Mouse (Mus musculus): ENCODE data around the gene Arhgap15. TPM values are rescaled to one million over a fixed set of nuclear protein-coding genes. Genes with fewer than 3 reads are reported as not detected.

Arhgap15 gene
- polyA plus RNA-seq, 1 experiment = 0.20 TPM

DNA sequence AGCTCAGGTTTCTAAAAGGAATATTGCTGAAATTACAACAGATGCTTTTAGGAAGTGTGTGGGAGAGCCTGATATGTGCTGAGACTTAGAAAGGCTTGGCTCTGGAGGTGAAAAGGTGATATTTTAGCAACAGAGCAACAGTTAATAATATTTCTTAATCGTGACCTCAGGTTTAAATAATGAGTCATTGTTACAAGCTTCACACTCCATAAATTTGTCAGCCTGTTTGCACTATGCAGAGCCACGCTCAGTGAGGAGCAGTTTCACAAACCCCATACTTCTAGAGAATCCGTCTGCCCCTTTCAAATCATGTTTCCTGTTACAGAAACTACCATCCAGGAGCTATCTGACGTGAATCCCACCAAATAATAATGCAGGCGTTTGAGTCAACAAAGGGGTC, 213.8 kb downstream of the Arhgap15 start:
- no peaks in the 10 kb centered on the region for H3K36me3 ChIP-seq (ENCODE audit: control insufficient read depth, insufficient read depth, low read length)
- 60% methylated on average over 5 of the region's 5 CpGs for WGBS
- no peaks in the 10 kb centered on the region for H3K4me1 ChIP-seq (ENCODE audit: control insufficient read depth, insufficient read depth, insufficient read length, low read length)
- H3K27ac ChIP-seq (ENCODE audit: insufficient read depth, low read depth, low read length) = no peak overlapping the region
- H3K4me3 ChIP-seq (ENCODE audit: low read depth, low read length) = no peak overlapping the region
- H3K27me3 ChIP-seq (ENCODE audit: control insufficient read depth, insufficient read depth, low read length) = no peaks in the 10 kb centered on the region
- TF ChIP-seq CTCF (IDR thresholded peaks at IDR 0.05; ENCODE audit: extremely low read depth, insufficient read length, insufficient replicate concordance, low read depth, low read length) (no peak), POLR2A (IDR thresholded peaks at IDR 0.05; ENCODE audit: low read depth, low read length) (no peak)

DNA sequence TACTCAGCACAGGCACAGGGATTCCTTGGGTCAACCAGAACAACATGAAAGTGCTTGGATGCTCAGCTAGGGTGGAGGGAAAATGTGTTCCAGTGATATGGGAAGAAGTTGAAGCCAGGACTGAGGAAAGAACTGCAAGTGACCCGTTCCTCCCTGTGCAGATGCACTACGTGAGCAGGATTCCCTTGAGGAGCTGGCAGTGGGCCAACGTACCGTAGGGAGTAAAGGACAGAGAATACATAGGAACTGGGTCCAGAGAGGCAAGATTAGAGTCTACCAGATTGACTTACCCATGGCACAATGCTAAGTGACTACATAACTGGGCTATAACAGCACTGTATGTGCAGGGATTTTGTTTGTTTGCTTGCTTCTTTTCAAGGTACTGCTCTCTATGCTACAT, 220.0 kb downstream of the Arhgap15 start:
- no peak overlapping the region for H3K27ac ChIP-seq (ENCODE audit: insufficient read depth, low read depth, low read length)
- 51% methylated on average over 4 of the region's 4 CpGs for WGBS
- no peaks in the 10 kb centered on the region for H3K36me3 ChIP-seq (ENCODE audit: control insufficient read depth, insufficient read depth, low read length)
- no peak for TF ChIP-seq CTCF (IDR thresholded peaks at IDR 0.05; ENCODE audit: extremely low read depth, insufficient read length, insufficient replicate concordance, low read depth, low read length)
- H3K4me3 ChIP-seq (ENCODE audit: low read depth, low read length) = no peak overlapping the region
- no peaks in the 10 kb centered on the region for H3K27me3 ChIP-seq (ENCODE audit: control insufficient read depth, insufficient read depth, low read length)
- H3K4me1 ChIP-seq (ENCODE audit: control insufficient read depth, insufficient read depth, insufficient read length, low read length) = no peaks in the 10 kb centered on the region

DNA sequence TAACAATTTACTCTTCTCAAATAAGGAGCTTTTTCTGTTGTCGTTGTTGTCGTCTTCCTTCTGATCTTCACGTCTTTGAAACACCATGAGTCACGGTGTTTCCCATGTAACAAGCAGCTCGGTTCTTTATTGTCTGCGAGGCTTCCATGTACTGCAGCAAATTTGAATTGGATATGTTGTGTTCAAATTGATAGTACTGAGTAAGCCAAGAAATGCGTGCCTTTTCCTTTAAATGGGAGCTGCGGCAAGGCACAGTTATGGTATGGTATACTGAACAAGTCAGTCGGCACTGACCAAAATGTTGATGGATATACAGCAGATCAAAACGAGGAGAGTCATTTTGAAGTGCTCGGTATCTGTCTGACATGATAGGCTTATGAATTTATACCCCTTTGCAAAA, 229.1 kb downstream of the Arhgap15 start:
- no peaks in the 10 kb centered on the region for H3K4me1 ChIP-seq (ENCODE audit: control insufficient read depth, insufficient read depth, insufficient read length, low read length)
- no peaks in the 10 kb centered on the region for H3K36me3 ChIP-seq (ENCODE audit: control insufficient read depth, insufficient read depth, low read length)
- TF ChIP-seq POLR2A (IDR thresholded peaks at IDR 0.05; ENCODE audit: low read depth, low read length) = no peak
- no peak for TF ChIP-seq CTCF (IDR thresholded peaks at IDR 0.05; ENCODE audit: extremely low read depth, insufficient read length, insufficient replicate concordance, low read depth, low read length)
- H3K4me3 ChIP-seq (ENCODE audit: low read depth, low read length) = no peak overlapping the region
- H3K27me3 ChIP-seq (ENCODE audit: control insufficient read depth, insufficient read depth, low read length) = no peaks in the 10 kb centered on the region
- 91% methylated on average over 11 of the region's 11 CpGs for WGBS
- H3K27ac ChIP-seq (ENCODE audit: insufficient read depth, low read depth, low read length) = no peak overlapping the region

DNA sequence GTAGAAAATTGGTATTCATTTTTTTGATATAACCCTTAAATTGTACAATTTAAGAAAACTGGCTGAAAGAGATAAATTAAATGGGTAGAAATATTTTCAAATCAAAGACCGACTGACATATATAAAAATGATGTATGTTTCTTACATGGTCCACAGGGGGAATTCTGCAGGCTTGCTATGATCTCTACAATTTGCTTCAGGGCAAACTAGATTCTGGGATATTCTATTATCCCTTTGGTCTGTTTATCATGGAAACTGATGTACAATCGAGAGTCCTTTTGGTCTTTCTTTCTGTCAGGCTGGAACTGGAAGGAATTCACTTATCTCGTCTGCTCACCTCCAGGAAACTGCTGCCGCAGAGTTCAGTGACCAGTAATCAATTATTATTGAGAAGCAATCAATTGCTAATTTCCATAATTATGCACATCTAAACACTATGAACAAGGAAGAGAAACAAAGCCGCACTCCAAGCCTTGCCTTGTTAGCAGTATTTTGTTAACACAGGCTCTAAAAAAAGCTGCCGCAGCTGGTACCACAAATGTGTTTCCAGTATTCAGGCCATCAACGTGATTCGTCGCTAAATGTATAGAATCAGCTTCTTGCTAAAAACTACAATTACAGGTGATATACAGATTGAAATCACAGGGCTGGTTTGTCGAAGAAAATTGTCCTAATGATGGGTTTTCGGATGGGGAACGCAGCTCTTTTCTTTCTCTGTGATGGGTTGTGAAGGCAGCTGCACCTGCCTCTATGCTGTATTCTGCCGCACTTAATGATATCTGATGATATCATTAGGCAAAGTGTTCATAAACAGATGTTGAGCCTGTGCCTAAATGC, 229.8 kb downstream of the Arhgap15 start:
- WGBS = 81% methylated on average over 13 of the region's 13 CpGs
- H3K36me3 ChIP-seq (ENCODE audit: control insufficient read depth, insufficient read depth, low read length) = no peaks in the 10 kb centered on the region
- TF ChIP-seq CTCF (IDR thresholded peaks at IDR 0.05; ENCODE audit: extremely low read depth, insufficient read length, insufficient replicate concordance, low read depth, low read length) (no peak), POLR2A (IDR thresholded peaks at IDR 0.05; ENCODE audit: low read depth, low read length) (no peak)

DNA sequence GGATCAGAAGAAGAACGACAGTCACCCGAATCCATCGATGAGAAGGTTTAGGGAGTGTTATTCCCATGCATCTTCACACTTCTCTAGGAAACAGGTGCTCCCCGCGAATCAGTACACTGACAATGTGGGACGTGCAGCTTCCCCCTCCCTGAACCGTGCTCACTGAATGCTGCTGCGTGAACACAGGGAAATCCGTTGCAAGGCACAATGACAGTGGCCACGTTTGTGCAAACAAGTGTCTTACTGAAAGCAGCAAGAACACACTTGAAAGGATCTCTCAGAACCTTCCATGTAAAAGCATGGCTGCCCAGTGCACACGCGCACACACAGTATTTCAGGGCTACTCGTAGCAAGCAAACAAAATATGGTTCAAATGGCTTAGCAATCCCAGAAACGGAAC, 237.4 kb downstream of the Arhgap15 start:
- Histone ChIP-seq H3K4me1 (ENCODE audit: control insufficient read depth, insufficient read depth, insufficient read length, low read length) (no peaks in the 10 kb centered on the region), H3K4me3 (ENCODE audit: low read depth, low read length) (no peak overlapping the region), H3K27me3 (ENCODE audit: control insufficient read depth, insufficient read depth, low read length) (no peaks in the 10 kb centered on the region), H3K36me3 (ENCODE audit: control insufficient read depth, insufficient read depth, low read length) (no peaks in the 10 kb centered on the region), H3K27ac (ENCODE audit: insufficient read depth, low read depth, low read length) (no peak overlapping the region)
- WGBS = 83% methylated on average over 14 of the region's 14 CpGs
- TF ChIP-seq CTCF (IDR thresholded peaks at IDR 0.05; ENCODE audit: extremely low read depth, insufficient read length, insufficient replicate concordance, low read depth, low read length) = no peak
- no peak for TF ChIP-seq POLR2A (IDR thresholded peaks at IDR 0.05; ENCODE audit: low read depth, low read length)

More for the DNA sequence above, 229.8 kb downstream of the Arhgap15 start:
- no peak overlapping the region for H3K27ac ChIP-seq (ENCODE audit: insufficient read depth, low read depth, low read length)
- H3K4me1 ChIP-seq (ENCODE audit: control insufficient read depth, insufficient read depth, insufficient read length, low read length) = no peaks in the 10 kb centered on the region
- H3K4me3 ChIP-seq (ENCODE audit: low read depth, low read length) = no peak overlapping the region
- no peaks in the 10 kb centered on the region for H3K27me3 ChIP-seq (ENCODE audit: control insufficient read depth, insufficient read depth, low read length)

DNA sequence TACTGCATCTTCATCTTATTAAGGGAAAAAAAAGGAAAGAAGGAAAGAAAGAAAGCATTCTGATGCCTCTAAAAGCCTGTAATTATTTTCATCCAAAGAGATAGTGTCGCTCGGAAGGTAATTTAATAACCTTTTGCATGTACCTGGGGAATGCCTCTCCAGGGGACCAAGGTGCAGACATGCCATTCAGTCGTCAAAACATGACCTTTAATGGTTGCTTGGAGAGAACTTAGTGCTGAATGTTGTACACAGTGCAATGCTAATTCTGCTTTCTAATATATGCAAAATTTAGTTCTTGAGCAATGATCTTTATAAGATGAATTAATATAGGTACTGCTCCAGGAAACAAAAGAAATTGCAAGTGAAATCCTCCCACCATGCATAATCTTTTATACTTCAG, 239.3 kb downstream of the Arhgap15 start:
- H3K4me1 ChIP-seq (ENCODE audit: control insufficient read depth, insufficient read depth, insufficient read length, low read length) = no peaks in the 10 kb centered on the region
- 82% methylated on average over 3 of the region's 3 CpGs for WGBS
- no peaks in the 10 kb centered on the region for H3K27me3 ChIP-seq (ENCODE audit: control insufficient read depth, insufficient read depth, low read length)
- no peaks in the 10 kb centered on the region for H3K36me3 ChIP-seq (ENCODE audit: control insufficient read depth, insufficient read depth, low read length)
- no peak overlapping the region for H3K4me3 ChIP-seq (ENCODE audit: low read depth, low read length)
- TF ChIP-seq CTCF (IDR thresholded peaks at IDR 0.05; ENCODE audit: extremely low read depth, insufficient read length, insufficient replicate concordance, low read depth, low read length) (no peak), POLR2A (IDR thresholded peaks at IDR 0.05; ENCODE audit: low read depth, low read length) (no peak)
- H3K27ac ChIP-seq (ENCODE audit: insufficient read depth, low read depth, low read length) = no peak overlapping the region

DNA sequence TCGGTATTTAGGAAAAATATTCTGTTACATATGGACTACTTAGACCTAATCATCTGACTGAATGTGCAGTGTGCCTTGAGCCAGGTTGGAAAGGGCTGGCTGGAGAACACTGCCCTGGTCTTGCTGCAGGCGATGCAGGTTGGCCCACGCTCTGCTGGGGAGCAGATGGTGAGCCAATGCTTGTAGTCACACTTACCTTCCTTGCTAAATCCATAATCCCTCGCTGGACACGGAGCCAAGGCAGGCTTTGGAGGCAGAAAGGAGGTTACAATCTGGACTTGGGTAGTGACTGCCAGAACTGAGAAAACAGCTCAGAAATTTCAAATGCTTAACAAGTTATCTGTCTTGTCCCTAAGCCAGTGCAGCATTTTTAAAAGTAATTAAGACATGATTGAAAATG, 241.2 kb downstream of the Arhgap15 start:
- H3K4me3 ChIP-seq (ENCODE audit: low read depth, low read length) = no peak overlapping the region
- 76% methylated on average over 5 of the region's 5 CpGs for WGBS
- H3K27me3 ChIP-seq (ENCODE audit: control insufficient read depth, insufficient read depth, low read length) = no peaks in the 10 kb centered on the region
- no peaks in the 10 kb centered on the region for H3K4me1 ChIP-seq (ENCODE audit: control insufficient read depth, insufficient read depth, insufficient read length, low read length)
- no peaks in the 10 kb centered on the region for H3K36me3 ChIP-seq (ENCODE audit: control insufficient read depth, insufficient read depth, low read length)
- H3K27ac ChIP-seq (ENCODE audit: insufficient read depth, low read depth, low read length) = no peak overlapping the region
- TF ChIP-seq POLR2A (IDR thresholded peaks at IDR 0.05; ENCODE audit: low read depth, low read length) = no peak
- no peak for TF ChIP-seq CTCF (IDR thresholded peaks at IDR 0.05; ENCODE audit: extremely low read depth, insufficient read length, insufficient replicate concordance, low read depth, low read length)

Data from small intestine, adult 2 months (tissue).